In genomic region chr1:38671019-38671418, GRCm38 (mm10) we compare ENCODE assay signal across 23 mouse cellular contexts. TPM values are rescaled to one million over a fixed set of nuclear protein-coding genes. Genes with fewer than 3 reads are reported as not detected.
DNase-seq lines count a peak whose midpoint lies in the region; ATAC-seq and TF ChIP-seq lines count a peak whose summit lies in the region.
"Had no signal": no experiment of that assay in that cellular context is flagged by ENCODE, and none has a peak within 500 bp of the region (broad histone marks: within the 10 kb centered on the region; RNA-seq: fewer than 3 reads in every experiment).

No protein-coding gene starts in this region.

- H3K27ac ChIP-seq in hindbrain, embryonic 13.5 days = peak overlapping the region; percentile 15; the same call in 1 of the 2 replicates
- no peak overlapping the region for H3K27ac ChIP-seq in hindbrain, embryonic 16.5 days (ENCODE audit: low read depth, low read length)
- H3K27ac ChIP-seq in MEL (ENCODE audit: control insufficient read depth, low read depth, low read length) = peak overlapping the region; percentile 65
- H3K27ac ChIP-seq in limb, embryonic 10.5 days = no peak overlapping the region
- H3K27ac ChIP-seq: embryonic facial prominence, embryonic 15.5 days; heart, embryonic 15.5 days; hindbrain, embryonic 14.5 days had no signal

- H3K27me3 ChIP-seq in hindbrain, embryonic 13.5 days = no peaks in the 10 kb centered on the region
- H3K27me3 ChIP-seq in hindbrain, embryonic 16.5 days (replicated peaks; ENCODE audit: control insufficient read depth, insufficient read depth, low read length) = no peaks in the 10 kb centered on the region
- no peaks in the 10 kb centered on the region for H3K27me3 ChIP-seq in MEL (ENCODE audit: control insufficient read depth in 1 of 2, insufficient read depth in 2 of 2, low read length in 2 of 2)
- H3K27me3 ChIP-seq in limb, embryonic 10.5 days (ENCODE audit: low read depth, poor library complexity, severe bottlenecking) = no peaks in the 10 kb centered on the region
- H3K27me3 ChIP-seq: embryonic facial prominence, embryonic 15.5 days; heart, embryonic 15.5 days had no signal

- H3K4me3 ChIP-seq in hindbrain, embryonic 13.5 days = no peak overlapping the region
- no peak overlapping the region for H3K4me3 ChIP-seq in hindbrain, embryonic 16.5 days (ENCODE audit: low read length)
- H3K4me3 ChIP-seq in MEL (ENCODE audit: control insufficient read depth in 1 of 2, insufficient read depth in 1 of 2, low read depth in 2 of 2, low read length in 2 of 2) = peak overlapping the region; percentile 47 to 64
- no peak overlapping the region for H3K4me3 ChIP-seq in limb, embryonic 10.5 days
- H3K4me3 ChIP-seq: embryonic facial prominence, embryonic 15.5 days; erythroblast, embryonic 14.5 days; heart, embryonic 15.5 days had no signal

- no peak for ATAC-seq in hindbrain, embryonic 13.5 days (ENCODE audit: low FRiP score)
- no peak for ATAC-seq in hindbrain, embryonic 16.5 days
- ATAC-seq: forebrain, embryonic 16.5 days; inflammation-experienced regulatory T-cells, adult 6 months; intestine, postnatal 0 days had no signal

- peak; percentile 68 for DNase-seq in MEL (ENCODE audit: low read depth, low spot score)
- peak; percentile 22 for DNase-seq in limb, embryonic 10.5 days (ENCODE audit: low spot score)
- DNase-seq in layer of hippocampus, postnatal 36 days = no peak
- no peak for DNase-seq in right cerebral cortex, adult 2 months (ENCODE audit: low spot score in 2 of 2)
- DNase-seq: adrenal gland, adult 8-10 months; adrenal gland, postnatal 36 days; B cell, adult 2 months; cerebellum, adult 11 months; cerebellum, adult 8-10 months; cerebellum, postnatal 14 days; embryo, embryonic 11 days; gastrocnemius, postnatal 14 days; heart, postnatal 14 days had no signal

- TF ChIP-seq POLR2A in MEL (IDR thresholded peaks at IDR 0.05; ENCODE audit: control insufficient read depth in 1 of 2, insufficient read depth in 1 of 2, low read depth in 1 of 2, low read length in 2 of 2, poor library complexity in 1 of 2) = peak in 1 of 2 experiments; percentile 47; a peak in 2 of 4 replicates

- no peak for TF ChIP-seq CTCF in MEL (IDR thresholded peaks at IDR 0.05 in 2 of 3, conservative IDR thresholded peaks at IDR 0.05 in 1 of 3; ENCODE audit: control insufficient read depth in 1 of 3, insufficient read depth in 1 of 3, low read depth in 2 of 3, low read length in 3 of 3, poor library complexity in 1 of 3, severe bottlenecking in 1 of 3)

- H3K9ac ChIP-seq in hindbrain, embryonic 13.5 days = no peak overlapping the region
- no peak overlapping the region for H3K9ac ChIP-seq in hindbrain, embryonic 16.5 days (ENCODE audit: low read depth, low read length)
- peak overlapping the region; percentile 50 for H3K9ac ChIP-seq in MEL (ENCODE audit: control insufficient read depth, low read depth, low read length, poor library complexity, severe bottlenecking)
- H3K9ac ChIP-seq: embryonic facial prominence, embryonic 15.5 days; heart, embryonic 15.5 days; hindbrain, embryonic 14.5 days had no signal

- WGBS in hindbrain, embryonic 13.5 days = 44% methylated on average over 5 of the region's 5 CpGs
- 49% methylated on average over 5 of the region's 5 CpGs for WGBS in hindbrain, embryonic 16.5 days
- WGBS in limb, embryonic 10.5 days = 82% methylated on average over 5 of the region's 5 CpGs

- peaks cover 2% of the 10 kb centered on the region; the same call in 1 of the 2 replicates for H3K4me1 ChIP-seq in hindbrain, embryonic 13.5 days (replicated peaks)
- no peaks in the 10 kb centered on the region for H3K4me1 ChIP-seq in hindbrain, embryonic 16.5 days (ENCODE audit: control insufficient read depth, insufficient read depth, low read depth, low read length)
- peaks cover 36 to 37% of the 10 kb centered on the region in 2 experiments for H3K4me1 ChIP-seq in MEL (ENCODE audit: control insufficient read depth in 1 of 2, insufficient read depth in 2 of 2, low read length in 2 of 2)
- peaks cover 12% of the 10 kb centered on the region for H3K4me1 ChIP-seq in limb, embryonic 10.5 days
- H3K4me1 ChIP-seq: embryonic facial prominence, embryonic 15.5 days; heart, embryonic 15.5 days had no signal

- H3K9me3 ChIP-seq in hindbrain, embryonic 13.5 days = 0 out of 2 replicates have a peak, but pooled peaks cover 4% of the 10 kb centered on the region
- no peaks in the 10 kb centered on the region for H3K9me3 ChIP-seq in hindbrain, embryonic 16.5 days (ENCODE audit: control insufficient read depth, low read length)
- no peaks in the 10 kb centered on the region for H3K9me3 ChIP-seq in MEL (replicated peaks; ENCODE audit: insufficient read depth, low read length)
- no peaks in the 10 kb centered on the region for H3K9me3 ChIP-seq in limb, embryonic 10.5 days (replicated peaks)
- H3K9me3 ChIP-seq: embryonic facial prominence, embryonic 15.5 days; heart, embryonic 15.5 days had no signal

- no peak for TF ChIP-seq RAD21 in MEL (IDR thresholded peaks at IDR 0.05; ENCODE audit: low read depth, low read length)

- no peaks in the 10 kb centered on the region for H3K36me3 ChIP-seq in hindbrain, embryonic 13.5 days
- no peaks in the 10 kb centered on the region for H3K36me3 ChIP-seq in hindbrain, embryonic 16.5 days (ENCODE audit: control insufficient read depth, insufficient read depth, low read length)
- H3K36me3 ChIP-seq in MEL (ENCODE audit: control insufficient read depth in 1 of 2, insufficient read depth in 2 of 2, low read length in 2 of 2) = peaks cover 0 to 30% of the 10 kb centered on the region in 2 experiments; a peak in 2 of 4 replicates
- no peaks in the 10 kb centered on the region for H3K36me3 ChIP-seq in limb, embryonic 10.5 days
- H3K36me3 ChIP-seq: embryonic facial prominence, embryonic 15.5 days; heart, embryonic 15.5 days had no signal

- no peak; a peak in 1 of 4 replicates for TF ChIP-seq EP300 in MEL (IDR thresholded peaks at IDR 0.05; ENCODE audit: low read depth in 1 of 2, low read length in 2 of 2)

- no peak overlapping the region for H3K4me2 ChIP-seq in hindbrain, embryonic 13.5 days
- H3K4me2 ChIP-seq in hindbrain, embryonic 16.5 days (ENCODE audit: low read length) = no peak overlapping the region
- H3K4me2 ChIP-seq: embryonic facial prominence, embryonic 15.5 days; heart, embryonic 11.5 days; heart, embryonic 15.5 days; hindbrain, embryonic 14.5 days had no signal

- no peaks in the 10 kb centered on the region for H3K79me2 ChIP-seq in MEL (ENCODE audit: control insufficient read depth, insufficient read depth, low read length, poor library complexity)

TF ChIP-seq in MEL, 35 proteins besides CTCF, POLR2A, EP300 and RAD21 (continues in another document):
- TF ChIP-seq NRF1 (IDR thresholded peaks at IDR 0.05; ENCODE audit: insufficient read depth, low read depth, low read length, poor library complexity, severe bottlenecking) = no peak
- TF ChIP-seq SMC3 (IDR thresholded peaks at IDR 0.05; ENCODE audit: low read depth, low read length) = no peak
- peak; percentile 30 for TF ChIP-seq MAX (IDR thresholded peaks at IDR 0.05; ENCODE audit: low read length)
- TF ChIP-seq ETS1 (IDR thresholded peaks at IDR 0.05; ENCODE audit: low read depth, low read length) = peak; percentile 66
- TF ChIP-seq ELF1 (IDR thresholded peaks at IDR 0.05; ENCODE audit: low read depth, low read length) = no peak
- peak; percentile 92 for TF ChIP-seq GATA1 (IDR thresholded peaks at IDR 0.05; ENCODE audit: low read depth, low read length)
- TF ChIP-seq CHD2 (IDR thresholded peaks at IDR 0.05; ENCODE audit: low read length) = no peak
- TF ChIP-seq KAT2A (conservative IDR thresholded peaks at IDR 0.05; ENCODE audit: low read depth, low read length) = peak; percentile 38; the same call in 1 of the 2 replicates
- no peak for TF ChIP-seq MEF2A (IDR thresholded peaks at IDR 0.05; ENCODE audit: extremely low read depth, insufficient replicate concordance, low read depth, low read length, poor library complexity, severe bottlenecking)
- TF ChIP-seq NELFE (IDR thresholded peaks at IDR 0.05; ENCODE audit: low read depth, low read length) = peak; percentile 30
- TF ChIP-seq UBTF (IDR thresholded peaks at IDR 0.05; ENCODE audit: borderline replicate concordance, insufficient read depth, low read depth, low read length) = no peak
- TF ChIP-seq HCFC1 (IDR thresholded peaks at IDR 0.05; ENCODE audit: low read depth, low read length) = no peak
- TF ChIP-seq MXI1 (IDR thresholded peaks at IDR 0.05; ENCODE audit: low read depth, low read length) = no peak; the same call in none of the 2 replicates
- no peak for TF ChIP-seq TAL1 (IDR thresholded peaks at IDR 0.05; ENCODE audit: low read length)
- no peak for TF ChIP-seq ZC3H11A (IDR thresholded peaks at IDR 0.05; ENCODE audit: low read depth, low read length)
- TF ChIP-seq ZMIZ1 (IDR thresholded peaks at IDR 0.05; ENCODE audit: low read depth, low read length) = peak; percentile 78; the same call in 1 of the 2 replicates
- TF ChIP-seq MAZ (IDR thresholded peaks at IDR 0.05; ENCODE audit: low read depth, low read length) = peak; percentile 11; the same call in 1 of the 2 replicates
- no peak for TF ChIP-seq MYB (IDR thresholded peaks at IDR 0.05; ENCODE audit: low read depth, low read length)
- no peak for TF ChIP-seq E2F4 (IDR thresholded peaks at IDR 0.05; ENCODE audit: borderline replicate concordance, low read depth, low read length)
- no peak for TF ChIP-seq GABPA (IDR thresholded peaks at IDR 0.05; ENCODE audit: low read depth, low read length)
- TF ChIP-seq POLR2AphosphoS5 (IDR thresholded peaks at IDR 0.05; ENCODE audit: borderline replicate concordance, low read depth, low read length) = no peak
- TF ChIP-seq TCF12 (IDR thresholded peaks at IDR 0.05; ENCODE audit: low read depth, low read length) = no peak
- TF ChIP-seq ZKSCAN1 (IDR thresholded peaks at IDR 0.05; ENCODE audit: low read depth, low read length) = no peak
- TF ChIP-seq POLR2AphosphoS2 (IDR thresholded peaks at IDR 0.05; ENCODE audit: low read length) = no peak
- no peak; the same call in 1 of the 2 replicates for TF ChIP-seq MYC (IDR thresholded peaks at IDR 0.05; ENCODE audit: low read depth, low read length)
- TF ChIP-seq CHD1 (IDR thresholded peaks at IDR 0.05; ENCODE audit: low read depth, low read length) = peak; percentile 43; the same call in 1 of the 2 replicates
- TF ChIP-seq TBP (IDR thresholded peaks at IDR 0.05; ENCODE audit: low read depth, low read length) = peak; percentile 92

RNA-seq across cellular contexts. Expression of gene Aff3, which starts 6.3 kb away (rescaled TPM):
- polyA plus RNA-seq in hindbrain, embryonic 13.5 days (2015; fragmentation: Nextera tagmentation; extraction: Ambion mirVana) = 15.1 and 19.0 TPM in 2 replicates
- 8.4 TPM in 2 replicates for polyA plus RNA-seq in hindbrain, embryonic 16.5 days (2015; fragmentation: Nextera tagmentation; extraction: Ambion mirVana)
- 25.4 TPM in 2 replicates for total RNA-seq in MEL (2012; rRNA removed)
- polyA plus RNA-seq in MEL (2012; ENCODE audit: insufficient read depth in 1 of 2, insufficient read length in 2 of 2, low read depth in 1 of 2, low replicate concordance in 2 of 2, missing spikeins in 1 of 2) = 10 to 100 TPM; 18.5 to 41.1 TPM
- 33.9 and 38.8 TPM in 2 replicates for polyA plus RNA-seq in limb, embryonic 10.5 days (2016; fragmentation: Nextera tagmentation; extraction: Ambion mirVana)
- total RNA-seq in layer of hippocampus, postnatal 36 days (2021) = 100 to 1,000 TPM in 1 of 2 experiments, 10 to 100 TPM in 1; 99.4 to 119 TPM

Comparison
In these comparisons a context has a peak if more than half of its experiments do, and no peak if none do; other contexts are left out.
1. H3K27ac ChIP-seq: peak in hindbrain, embryonic 13.5 days (single experiment) and MEL (single experiment); none in hindbrain, embryonic 16.5 days (single experiment) and limb, embryonic 10.5 days (single experiment).
2. H3K4me3 ChIP-seq: peak in MEL (2 of 2); none in hindbrain, embryonic 13.5 days (single experiment), hindbrain, embryonic 16.5 days (single experiment) and limb, embryonic 10.5 days (single experiment).
3. DNase-seq: peak in MEL (single experiment) and limb, embryonic 10.5 days (single experiment); none in layer of hippocampus, postnatal 36 days (0 of 2) and right cerebral cortex, adult 2 months (0 of 2).